Mouse (Mus musculus) cerebellum, postnatal 36 days (tissue): ENCODE data around the gene Tmed4.
A peak's percentile ranks its signal among the peaks of the same experiment; 100 is the strongest.

Experiments used
- DNase-seq, 2 experiments: peaks; one replicate each; pipeline ENCODE4 v3.0.0; 2021 to 2022; ENCODE audit warnings: mixed read lengths in 2 of 2

The Tmed4 gene

DNA sequence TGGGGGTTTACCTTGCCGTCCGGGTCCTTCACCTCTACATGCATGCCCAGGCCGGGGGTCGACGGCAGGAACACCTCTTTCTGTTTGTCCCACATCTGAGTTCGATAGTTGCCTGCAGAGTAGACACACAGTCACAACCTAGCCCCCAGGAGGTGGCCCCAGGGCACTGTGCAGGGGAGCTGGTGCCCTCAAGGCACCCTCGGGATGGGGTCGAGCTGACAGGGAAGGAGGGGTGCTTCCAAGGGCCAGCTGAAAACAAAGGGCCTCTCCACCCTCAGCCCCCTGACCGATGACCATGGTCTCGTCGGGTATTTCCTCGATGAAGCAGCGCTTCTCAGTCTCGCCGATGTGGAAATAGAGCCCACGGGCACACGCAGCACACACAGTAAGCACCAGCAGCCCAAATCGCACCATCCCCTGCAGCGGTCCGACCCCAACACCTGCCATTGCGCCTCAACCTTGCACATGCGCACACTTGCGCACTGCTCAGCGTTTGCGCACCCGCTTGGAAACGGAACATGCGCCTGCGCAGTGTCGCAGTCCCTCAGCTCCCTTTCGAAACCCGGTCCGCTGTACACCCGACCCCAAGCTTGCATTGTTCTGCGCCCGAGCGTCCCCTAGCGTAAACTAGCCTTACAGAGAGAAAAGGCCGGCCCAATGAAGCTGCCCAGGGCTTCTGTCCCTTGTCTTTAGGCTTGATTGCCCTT, at the start of gene Tmed4:
Gene Tmed4, minus strand, starts transcription at position 484 of the 707 bp plus-strand sequence.
- peak; percentile 99 to 100 for DNase-seq

DNA sequence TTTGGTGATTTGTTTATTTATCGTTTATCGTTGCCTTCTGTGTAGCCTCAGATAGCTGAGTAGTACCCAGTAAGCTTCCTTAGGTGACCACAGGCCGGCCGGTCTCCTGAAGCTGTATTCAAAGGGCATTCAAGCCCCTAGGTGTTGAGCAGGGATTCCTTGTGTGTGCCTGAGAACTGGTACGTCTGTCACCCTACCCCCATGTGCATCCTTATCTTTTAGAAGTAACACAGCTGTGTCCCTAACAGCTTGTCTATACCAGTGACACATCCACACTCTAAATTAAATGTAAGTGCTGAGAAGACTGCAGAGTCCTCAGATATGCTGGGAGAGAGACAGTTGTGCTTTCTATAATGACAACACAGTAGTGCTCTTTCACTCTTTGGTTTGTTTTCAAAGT, 48.7 kb upstream of the Tmed4 start:
- no peak for DNase-seq

DNA sequence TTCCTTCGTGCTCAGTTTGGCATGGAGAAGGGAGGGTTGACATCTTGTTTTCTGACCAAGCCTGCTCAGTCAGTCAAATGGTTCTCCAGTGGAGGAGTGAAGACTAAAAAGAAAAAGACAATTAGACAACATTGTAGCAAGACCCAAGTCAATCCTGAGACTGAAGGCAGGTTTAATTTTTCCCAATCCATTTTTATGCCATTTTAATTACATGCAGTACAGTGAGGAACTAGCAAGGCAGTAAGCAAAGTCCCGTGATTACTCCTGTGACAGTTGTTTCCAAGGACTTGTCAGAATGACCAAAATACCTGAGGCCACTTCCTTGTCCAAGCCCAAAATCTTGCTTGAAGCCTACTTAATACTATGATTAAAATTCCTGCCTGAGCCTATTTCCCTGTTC, 47.4 kb upstream of the Tmed4 start:
- DNase-seq = no peak

DNA sequence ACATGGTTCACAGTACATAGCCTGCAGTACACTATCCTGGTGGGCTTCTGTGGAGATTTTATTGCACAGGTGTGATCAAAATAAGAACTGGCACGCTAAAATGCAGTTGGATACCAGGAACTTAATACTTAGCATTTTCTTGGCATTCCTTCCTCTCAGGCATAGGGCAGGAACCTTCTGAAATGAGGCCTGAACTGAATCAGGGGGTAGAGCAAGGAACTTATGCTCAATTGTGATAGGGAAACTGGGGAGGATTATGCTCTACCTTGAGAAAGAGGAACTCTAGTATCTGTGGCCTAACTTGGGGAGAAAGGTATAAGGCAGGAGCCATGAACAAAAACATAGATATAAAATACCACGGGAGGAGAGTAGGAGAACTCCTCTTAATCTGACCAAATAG, 44.7 kb upstream of the Tmed4 start:
- no peak for DNase-seq

DNA sequence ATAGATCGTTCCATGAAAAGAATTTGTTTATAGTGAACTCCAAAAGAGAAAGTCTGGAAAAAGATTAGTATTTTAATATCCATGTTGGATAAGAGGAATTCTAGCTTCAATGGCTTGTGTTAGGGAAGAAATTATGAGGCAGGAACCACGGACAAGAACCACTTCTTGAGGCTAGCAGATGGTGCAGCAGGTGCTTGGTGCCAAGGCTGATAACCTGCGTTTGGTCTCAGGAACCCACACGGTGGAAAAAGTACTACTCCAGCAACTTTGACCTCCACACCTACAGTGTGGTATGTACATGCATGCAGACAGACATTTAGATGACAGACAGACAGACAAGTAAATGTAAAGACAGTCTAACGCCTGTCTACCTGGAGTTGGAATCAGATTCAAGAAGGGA, 43.9 kb upstream of the Tmed4 start:
- peak; percentile 46 to 50 for DNase-seq

DNA sequence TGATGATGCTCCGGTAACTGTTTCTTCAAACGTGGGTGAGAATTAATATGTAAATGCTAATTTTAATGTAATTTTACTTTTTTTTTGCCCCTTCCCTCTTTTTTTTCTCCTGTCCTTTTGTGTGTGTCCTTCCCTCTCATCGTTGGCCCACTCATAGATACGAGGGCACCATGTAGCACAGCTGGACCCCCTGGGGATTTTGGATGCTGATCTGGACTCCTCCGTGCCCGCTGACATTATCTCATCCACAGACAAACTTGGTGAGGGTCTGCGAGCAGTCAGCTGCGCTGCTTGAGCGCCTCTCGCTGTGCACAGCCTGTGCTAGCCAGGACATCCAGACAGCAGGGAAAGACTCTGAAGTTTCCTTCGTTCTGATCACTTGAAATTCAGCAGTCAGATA, 42.2 kb upstream of the Tmed4 start:
- no peak for DNase-seq

DNA sequence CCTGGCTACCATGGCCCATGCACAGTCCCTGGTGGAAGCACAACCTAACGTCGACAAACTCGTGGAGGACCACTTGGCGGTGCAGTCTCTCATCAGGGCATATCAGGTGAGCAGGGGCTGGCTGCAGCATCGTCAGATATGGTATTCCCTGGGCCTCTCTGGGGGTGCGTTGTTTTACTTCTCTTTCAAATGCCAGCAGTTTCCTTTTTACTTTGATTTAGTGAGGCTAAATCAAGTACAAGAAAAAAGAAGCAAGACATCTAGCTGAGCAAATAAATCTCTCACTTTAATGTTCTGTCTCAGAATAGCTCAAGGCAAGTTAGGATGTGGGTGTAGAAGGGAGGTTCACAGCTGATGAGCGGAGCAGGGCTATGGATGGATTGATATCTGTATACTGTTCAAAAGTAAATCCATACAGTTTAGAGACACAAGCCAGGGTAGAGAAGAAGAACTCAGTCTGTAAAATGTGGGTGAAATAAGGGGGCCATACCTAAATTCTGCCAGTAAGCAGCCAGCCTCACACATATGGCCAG, 39.3 kb upstream of the Tmed4 start:
- no peak for DNase-seq

DNA sequence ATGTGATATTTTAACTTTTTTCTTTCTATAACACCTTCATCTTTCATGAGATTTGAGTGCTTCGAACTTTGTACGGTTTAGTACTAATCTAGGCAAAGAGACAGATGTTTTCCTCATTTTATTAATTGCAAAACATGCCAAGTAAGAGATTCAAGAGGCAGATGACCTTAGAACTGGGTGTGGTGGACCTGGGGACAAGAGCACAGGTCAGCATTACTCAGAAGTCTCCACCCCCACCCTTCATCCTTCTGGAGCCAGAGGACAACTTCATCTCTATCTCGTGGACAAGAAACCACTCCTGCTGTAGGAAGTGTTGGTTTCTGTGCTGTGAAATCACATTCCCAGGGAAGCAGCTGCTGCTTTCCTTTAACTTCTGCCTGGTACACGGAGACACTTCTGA, 33.5 kb upstream of the Tmed4 start:
- no peak for DNase-seq

DNA sequence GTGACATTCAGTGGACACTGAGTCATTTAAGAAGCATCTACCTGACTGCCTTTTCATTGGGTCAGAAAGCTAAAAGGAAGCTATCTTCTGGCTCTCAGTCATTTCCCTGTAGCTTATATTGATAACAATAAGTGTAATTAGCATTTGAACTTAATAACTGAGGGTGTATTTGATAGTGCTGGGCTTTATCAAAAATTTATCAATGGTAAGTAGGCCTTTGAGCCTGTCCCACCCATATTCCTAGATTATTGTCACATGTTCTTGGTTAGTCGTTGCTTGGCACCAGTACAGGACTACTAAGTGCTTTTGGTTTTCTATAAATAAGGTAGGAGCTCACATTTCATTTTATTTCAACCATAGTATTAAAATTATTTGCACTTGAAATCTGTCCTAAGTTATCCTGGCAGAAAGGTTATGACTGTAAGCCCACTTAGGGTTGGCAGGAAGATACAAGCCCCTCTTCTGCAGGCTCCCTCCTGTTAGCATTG, 31.3 kb upstream of the Tmed4 start:
- no peak for DNase-seq

DNA sequence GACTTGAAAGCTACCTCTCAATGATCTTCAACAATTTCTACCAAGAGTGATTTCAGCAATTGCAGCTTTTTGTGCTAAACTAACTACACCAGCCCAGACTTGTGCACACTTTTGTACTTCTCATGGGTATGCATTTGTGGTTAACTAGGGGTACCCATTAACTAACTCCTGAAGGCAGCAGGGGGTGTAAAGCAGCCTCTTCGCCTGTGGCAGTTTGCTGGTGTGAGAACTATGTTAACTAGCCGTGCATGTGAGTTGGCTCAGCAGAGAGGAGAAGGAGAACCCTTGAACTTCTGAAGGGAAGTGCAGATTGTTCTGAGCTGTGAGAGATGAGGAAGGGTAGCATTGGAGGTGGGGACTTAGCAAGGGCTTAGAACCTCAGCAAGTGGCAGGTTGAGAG, 28.1 kb upstream of the Tmed4 start:
- no peak for DNase-seq

DNA sequence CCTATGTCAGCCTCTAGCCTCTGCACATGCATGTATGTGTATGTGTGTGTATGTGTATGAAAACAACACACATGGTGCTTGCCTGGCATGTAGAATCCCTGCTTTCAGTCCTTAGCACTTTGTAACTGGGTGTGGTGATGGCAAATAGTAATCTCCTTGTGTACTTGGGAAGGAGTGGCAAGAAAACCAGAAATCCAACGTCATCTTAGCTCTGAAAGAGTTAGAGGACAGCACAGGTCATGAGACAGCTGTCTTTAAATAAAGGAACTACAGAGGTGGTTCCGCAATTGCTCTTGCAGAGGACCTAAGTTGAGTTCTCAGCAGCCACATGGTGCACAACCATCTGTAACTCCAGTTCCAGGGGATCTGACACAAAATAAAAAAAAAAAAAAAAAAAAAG, 24.8 kb upstream of the Tmed4 start:
- DNase-seq = no peak

DNA sequence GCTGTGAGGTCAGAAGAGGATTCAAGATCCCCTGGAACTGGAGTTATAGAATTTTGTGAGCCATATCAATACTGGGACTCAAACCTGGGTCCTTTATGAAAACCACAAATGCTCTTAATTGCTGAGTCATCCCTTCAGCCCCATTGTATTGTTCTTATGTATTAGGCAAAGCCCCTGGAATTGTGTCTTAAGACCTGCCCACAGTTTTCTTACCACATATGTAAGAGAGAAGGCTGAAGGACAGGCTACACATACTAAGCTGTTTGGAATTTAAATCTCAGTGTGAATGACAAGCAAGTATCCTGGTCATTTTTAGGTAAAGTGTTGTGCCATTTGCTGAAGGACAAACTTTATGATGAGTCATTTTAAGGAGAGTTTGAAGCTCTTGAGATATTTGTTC, 21.4 kb upstream of the Tmed4 start:
- DNase-seq = no peak

DNA sequence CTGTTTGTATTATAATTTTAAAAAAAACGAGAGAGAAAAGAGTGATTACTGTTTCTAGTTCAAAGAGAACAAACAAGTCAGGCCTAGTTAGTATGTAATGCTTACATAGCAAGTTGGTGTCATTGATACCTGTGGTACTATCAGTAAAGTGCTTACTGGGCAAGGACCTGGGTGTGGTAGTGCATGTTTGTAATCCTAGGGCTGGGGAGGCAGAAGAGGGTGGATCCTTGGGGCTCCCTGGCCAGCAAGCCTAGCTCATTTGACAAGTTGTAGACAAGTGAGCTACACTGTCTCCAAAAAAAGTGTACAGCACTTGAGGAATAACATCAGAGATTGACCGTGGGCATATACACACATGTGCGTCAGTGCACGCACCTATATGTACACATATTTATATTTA, 20.0 kb upstream of the Tmed4 start:
- DNase-seq = no peak

DNA sequence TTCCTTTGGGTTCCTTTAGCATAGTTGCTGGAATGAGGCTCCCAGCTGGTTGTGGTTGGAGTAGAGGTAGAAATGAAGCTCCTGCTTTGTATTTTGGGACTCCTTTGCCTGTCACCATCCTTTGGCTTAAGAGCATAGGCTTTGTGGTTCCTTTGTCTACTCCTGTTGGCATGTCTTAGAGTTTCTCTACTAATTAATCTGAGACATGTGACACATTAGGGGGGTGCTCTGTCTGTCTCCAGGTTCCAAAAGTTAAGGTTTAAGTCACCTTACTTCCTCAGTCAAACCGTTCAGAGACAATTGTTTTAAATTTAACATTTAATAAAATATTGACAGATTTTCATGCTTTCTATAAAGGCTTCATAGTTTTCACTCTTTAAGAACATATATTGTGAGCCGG, 18.9 kb upstream of the Tmed4 start:
- no peak for DNase-seq

DNA sequence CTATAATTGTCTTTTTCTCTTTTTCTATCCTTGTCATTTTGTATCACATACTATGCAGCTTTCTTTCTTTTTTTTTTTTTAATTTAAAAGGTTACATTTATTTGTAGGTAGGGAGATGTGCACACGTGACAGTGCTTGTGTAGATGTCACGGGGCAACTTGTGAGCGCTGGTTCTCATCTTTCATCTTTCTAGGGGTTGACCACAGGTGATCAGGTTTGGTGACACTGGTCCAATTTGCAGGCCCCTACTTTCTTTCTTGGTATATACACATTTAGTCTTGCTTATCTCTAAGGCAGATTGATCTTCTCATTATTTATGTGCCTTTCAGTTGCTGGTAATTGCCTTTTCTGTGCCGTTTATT, 18.3 kb upstream of the Tmed4 start:
- DNase-seq = no peak

DNA sequence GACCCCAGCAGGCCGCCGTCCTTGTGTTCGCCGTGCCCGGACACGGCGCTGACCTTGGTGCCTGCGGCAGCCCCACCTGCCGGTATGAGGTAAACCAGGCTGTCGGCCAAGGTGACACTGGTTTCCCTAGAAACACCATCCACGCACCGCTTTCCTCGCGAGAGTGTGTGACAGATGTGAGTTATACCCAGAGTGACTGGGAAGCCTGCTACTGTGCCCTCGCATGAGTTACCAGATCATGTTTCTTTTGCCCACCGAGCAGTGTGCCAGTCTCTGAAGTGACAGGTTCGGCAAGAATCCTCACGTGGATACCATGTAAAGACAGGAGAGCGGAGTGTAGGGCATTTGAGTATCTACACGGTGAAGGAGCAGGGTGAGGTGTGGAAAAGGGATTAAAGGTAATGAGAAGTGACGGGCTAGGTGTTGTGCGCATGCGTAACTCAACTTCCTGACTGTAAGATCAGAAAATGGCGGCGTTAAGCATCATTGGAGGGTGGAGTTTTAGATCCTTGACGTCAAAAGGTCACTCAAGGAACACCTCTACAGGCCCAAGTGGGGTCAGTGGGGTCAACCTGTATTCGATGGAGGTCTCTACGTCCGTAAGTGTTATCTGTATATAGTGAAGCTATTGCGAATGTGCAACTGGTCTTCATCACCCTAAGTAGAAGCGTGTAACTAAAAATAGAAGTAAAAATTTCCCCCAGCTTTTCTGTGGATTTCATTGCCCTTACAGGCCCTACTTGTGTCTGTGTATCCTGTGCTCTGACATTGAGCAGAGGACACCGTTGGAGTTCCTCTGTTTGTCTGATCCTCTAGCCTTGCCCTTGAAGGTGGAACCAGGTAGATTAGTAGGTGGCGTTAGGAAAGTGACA, 17.7 kb upstream of the Tmed4 start:
- peak in 1 of 2 experiments; percentile 57 for DNase-seq

DNA sequence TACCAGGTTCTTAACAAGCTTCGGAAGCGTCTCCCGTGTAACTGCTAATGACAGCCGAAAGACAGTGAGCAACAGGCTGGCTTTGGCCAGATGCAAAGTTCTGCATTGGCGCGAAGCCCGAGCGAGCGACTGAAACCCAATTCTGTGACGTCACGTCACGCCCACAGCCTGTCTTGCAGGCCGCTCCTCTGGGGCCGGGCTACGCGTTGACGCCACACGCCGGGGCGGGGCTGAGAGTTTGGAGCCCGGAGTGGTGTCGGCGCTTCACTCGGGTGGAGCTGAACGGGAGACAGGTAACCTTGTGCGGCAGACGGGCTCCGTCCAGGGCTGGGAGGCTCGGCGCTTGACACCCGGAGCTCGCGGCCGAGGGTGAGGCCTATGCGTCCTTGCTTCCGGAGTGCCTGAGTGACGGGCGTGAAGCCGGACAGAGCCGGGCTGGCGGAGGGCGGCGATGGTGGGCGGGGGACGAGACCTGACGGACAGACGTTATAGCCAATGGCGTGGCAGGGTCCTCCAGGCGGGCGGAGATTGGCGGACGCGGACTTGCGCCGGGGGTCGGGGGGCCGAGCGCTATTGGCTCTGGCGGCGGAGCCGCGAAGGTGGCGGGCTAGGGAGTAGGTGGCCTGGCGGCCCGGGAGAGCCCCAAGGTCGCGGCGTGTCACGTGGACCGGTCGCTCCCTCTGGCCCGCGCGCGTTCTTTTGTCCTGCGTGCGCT, 16.9 kb upstream of the Tmed4 start, which contains the start of gene Ogdh:
Gene Ogdh, plus strand, starts transcription at position 233 of the 715 bp plus-strand sequence.
- DNase-seq = peak; percentile 98 to 99

DNA sequence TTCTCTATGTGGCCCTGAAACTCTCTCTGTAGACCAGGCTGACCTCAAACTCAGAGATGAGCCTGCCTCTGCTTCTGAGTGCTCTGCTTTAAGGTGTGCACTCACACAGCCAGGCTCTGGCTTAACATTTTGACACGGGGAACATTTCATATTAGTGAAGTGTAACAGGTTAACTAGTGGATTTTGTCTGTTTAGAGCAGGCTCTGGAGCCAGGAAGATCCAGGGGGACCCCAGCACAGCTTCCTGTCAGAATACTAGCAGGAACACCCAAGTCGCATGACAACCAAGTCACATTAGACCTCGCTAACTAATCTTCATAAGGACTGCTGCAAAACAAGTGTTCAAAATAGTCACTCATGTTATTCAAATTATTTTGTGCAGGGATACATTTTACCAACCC, 16.2 kb upstream of the Tmed4 start:
- no peak for DNase-seq

DNA sequence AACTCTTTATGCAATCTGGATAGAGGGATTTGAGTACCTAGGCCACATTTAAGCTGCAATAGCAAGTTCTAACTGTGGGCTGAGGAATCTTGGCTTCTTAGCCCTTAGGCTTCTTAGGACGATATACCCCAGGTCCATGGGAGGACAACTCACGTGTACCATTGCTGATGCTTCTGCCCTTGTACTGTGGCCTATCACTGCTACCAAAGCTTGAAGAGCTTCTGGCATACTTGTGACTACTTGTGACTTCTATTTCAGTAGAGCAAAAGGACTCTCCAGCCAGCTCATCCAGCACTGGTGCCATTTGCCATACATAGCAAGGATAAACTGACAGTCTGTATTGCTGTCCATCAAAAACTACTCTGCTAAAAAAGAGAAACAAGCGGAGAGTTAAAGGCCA, 15.5 kb upstream of the Tmed4 start:
- DNase-seq = no peak

DNA sequence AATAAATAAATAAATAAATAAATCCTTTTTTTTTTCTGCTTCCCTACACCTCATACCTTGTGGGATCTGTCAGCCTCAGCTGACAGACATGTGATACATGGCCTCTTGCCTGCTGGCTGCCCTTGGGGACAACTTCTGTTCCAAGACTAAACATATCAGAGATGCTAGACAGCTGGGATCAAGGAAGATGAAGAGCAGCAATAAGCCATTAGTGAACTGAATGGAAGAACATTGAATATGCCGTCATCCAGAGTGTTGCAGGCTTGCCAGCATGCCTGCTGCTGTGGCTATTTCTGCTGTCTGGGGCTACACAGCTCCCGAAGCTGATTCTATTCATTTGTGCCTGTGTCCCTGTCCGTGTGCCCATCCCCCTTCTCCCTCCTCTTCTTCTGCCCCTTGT, 8.3 kb upstream of the Tmed4 start:
- no peak for DNase-seq

DNA sequence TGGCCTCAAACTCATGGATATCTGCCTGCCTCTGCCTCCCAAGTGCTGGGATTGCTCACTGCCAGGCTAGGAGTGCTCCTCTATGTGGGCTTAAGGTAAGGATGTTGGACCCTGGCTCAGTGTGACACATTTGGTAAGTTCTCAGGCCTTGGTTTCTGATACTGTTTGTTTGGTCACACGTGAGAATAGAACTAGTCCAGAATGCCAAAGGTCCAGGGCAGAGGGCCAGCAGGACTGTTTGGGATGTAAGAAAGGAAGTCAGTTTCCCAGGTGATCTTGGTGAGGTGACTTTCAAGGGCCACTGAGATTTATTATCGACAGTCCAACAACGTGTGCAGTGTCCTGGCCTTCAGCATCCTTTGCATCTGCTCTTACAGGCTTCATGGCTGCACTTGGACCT, 1.8 kb upstream of the Tmed4 start:
- DNase-seq = no peak

DNA sequence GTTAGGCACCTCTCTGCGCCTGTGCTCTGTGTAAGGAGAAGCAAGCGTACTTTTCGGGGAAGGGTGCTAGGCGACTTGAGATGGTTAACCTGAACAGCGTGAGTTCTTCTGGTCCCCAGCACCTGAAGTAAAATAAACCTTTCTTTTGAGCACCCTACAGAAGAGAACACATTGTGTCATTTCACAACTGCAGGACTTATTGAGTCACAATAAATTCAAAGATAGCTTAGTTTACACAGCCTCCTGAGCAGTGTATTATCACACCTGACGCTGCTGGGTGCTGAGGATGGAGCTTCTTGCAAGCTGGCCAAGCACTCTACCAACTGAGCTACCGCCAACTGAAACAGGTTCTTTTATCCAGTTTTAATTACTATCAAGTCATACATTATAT, 419 bp upstream of the Tmed4 start:
- DNase-seq = no peak

DNA sequence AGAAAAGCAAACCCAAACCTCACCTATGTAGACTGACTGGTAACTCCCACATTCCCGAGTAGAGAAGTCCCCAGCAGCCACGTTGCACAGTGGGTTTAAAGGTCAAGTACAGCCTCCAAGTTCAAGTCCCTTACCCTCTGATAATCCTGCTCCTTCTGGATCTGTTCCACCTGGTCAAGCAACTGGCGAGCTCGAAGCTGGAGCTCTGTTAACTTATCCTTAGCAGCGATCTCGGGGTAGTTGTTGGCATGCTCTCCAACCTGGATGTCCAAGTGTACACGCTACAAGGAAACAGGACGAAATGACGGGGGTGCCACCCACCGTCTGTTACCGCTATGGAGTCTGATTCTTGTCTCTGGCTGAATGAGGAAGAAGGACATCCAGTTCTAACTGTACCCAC, 1.1 kb downstream of the Tmed4 start:
- peak; percentile 21 to 27 for DNase-seq
